Mouse (Mus musculus) neural tube, embryonic 10.5 days (tissue): ENCODE results near the gene Pip4k2c.
"Not testable (repeated sequence)": the region's sequence is repeated elsewhere in the genome, so short reads cannot be mapped to it uniquely, and the experiment has no call there.

Experiments used
- DNase-seq: peaks from one replicate; pipeline ENCODE4 v3.0.0-alpha.2; 2017; ENCODE audit warnings: low spot score; ENCODE audit errors: extremely low spot score

Gene Pip4k2c

GRCm38 (mm10) chr10:127209928-127210570, 1.3 kb downstream of the Pip4k2c start:
- no peak for DNase-seq

GRCm38 (mm10) chr10:127208921-127209320, 2.5 kb downstream of the Pip4k2c start:
- DNase-seq: no peak

GRCm38 (mm10) chr10:127205373-127205772, 6.0 kb downstream of the Pip4k2c start:
- DNase-seq: no peak

GRCm38 (mm10) chr10:127204589-127204988, 6.8 kb downstream of the Pip4k2c start:
- no peak for DNase-seq

GRCm38 (mm10) chr10:127203106-127203505, 8.3 kb downstream of the Pip4k2c start:
- no peak for DNase-seq

GRCm38 (mm10) chr10:127200279-127200678, 11.1 kb downstream of the Pip4k2c start:
- DNase-seq: no peak

- DNase-seq: no peak
Measured at GRCm38 (mm10) chr10:127199474-127199873, 11.9 kb downstream of the Pip4k2c start.

- DNase-seq: no peak
Measured at GRCm38 (mm10) chr10:127199068-127199467, 12.3 kb downstream of the Pip4k2c start.

- no peak for DNase-seq
Measured at GRCm38 (mm10) chr10:127198492-127198891, 12.9 kb downstream of the Pip4k2c start.

GRCm38 (mm10) chr10:127197505-127198110, 13.8 kb downstream of the Pip4k2c start:
- no peak for DNase-seq

GRCm38 (mm10) chr10:127197104-127197503, 14.3 kb downstream of the Pip4k2c start:
- no peak for DNase-seq

GRCm38 (mm10) chr10:127196392-127196791, 15.0 kb downstream of the Pip4k2c start:
- DNase-seq: peak; percentile 42

- DNase-seq: peak; percentile 75
Measured at GRCm38 (mm10) chr10:127195328-127196129, 15.9 kb downstream of the Pip4k2c start, which contains the start of gene Dtx3. Gene Dtx3, minus strand, starts transcription at chr10:127195728.

GRCm38 (mm10) chr10:127194428-127195327, 16.7 kb downstream of the Pip4k2c start:
- peak; percentile 39 for DNase-seq

- DNase-seq: no peak
Measured at GRCm38 (mm10) chr10:127193011-127193410, 18.4 kb downstream of the Pip4k2c start.

GRCm38 (mm10) chr10:127192057-127192328, 19.4 kb downstream of the Pip4k2c start:
- not testable (repeated sequence) for DNase-seq

- no peak for DNase-seq
Measured at GRCm38 (mm10) chr10:127191191-127192056, 20.0 kb downstream of the Pip4k2c start.

GRCm38 (mm10) chr10:127190398-127191190, 20.8 kb downstream of the Pip4k2c start:
- DNase-seq: no peak

- peak; percentile 75 for DNase-seq
Measured at GRCm38 (mm10) chr10:127189651-127190381, 21.6 kb downstream of the Pip4k2c start, which contains the start of gene Arhgef25. Gene Arhgef25, minus strand, starts transcription at chr10:127190083.
